Mouse (Mus musculus): ENCODE results near the gene Tmem39b.
A peak's percentile ranks its signal among the peaks of the same experiment; 100 is the strongest.

The Tmem39b gene

DNA sequence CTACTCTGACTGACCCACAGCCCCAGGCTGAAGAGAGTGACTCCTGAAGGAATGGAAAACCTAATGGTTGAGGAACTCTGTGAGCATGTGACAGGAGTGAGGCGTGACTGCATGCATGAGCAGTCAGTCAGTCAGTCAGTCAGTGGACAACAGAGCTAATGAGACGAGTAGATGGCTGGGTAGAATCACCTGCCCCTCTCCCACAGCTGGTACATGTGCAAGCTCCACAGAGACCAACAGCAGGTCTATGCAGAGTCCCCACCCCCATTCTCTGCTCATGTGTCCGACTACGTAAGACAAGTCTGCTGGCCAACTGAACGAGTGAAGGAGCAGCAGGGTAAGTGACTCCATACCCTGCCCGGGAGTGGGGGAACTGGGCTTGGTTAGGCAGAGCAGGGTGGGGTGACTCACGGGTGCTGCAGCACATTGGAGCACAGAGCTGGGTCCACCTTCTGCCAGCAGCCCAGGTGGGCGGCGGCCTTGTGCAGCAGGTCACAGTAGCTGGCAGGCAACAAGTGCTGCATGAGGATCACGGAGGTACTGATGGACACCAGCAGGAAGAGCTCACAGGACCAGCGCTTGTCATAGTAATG lies 12.6 kb downstream of the Tmem39b start:
- no peak for DNase-seq (ENCODE audit: low spot score)

DNA sequence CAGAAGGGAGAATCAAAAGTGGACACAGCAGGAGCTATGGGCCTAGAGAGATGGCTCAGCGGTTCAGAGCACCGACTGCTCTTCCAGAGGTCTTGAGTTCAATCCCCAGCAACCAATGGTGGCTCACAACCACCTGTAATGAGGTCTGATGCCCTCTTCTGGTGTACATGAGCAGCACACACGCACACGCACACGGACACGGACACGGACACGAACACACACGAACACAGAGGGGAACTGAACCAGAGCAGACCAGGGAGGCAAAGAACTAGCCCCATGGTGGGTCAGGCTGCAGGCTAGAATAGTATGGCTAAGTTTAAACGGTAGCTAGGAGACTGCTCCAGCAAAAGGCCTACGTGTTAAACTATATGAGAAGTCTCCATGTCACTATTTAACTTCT lies 14.8 kb downstream of the Tmem39b start:
- no peak for DNase-seq (ENCODE audit: low spot score)

DNA sequence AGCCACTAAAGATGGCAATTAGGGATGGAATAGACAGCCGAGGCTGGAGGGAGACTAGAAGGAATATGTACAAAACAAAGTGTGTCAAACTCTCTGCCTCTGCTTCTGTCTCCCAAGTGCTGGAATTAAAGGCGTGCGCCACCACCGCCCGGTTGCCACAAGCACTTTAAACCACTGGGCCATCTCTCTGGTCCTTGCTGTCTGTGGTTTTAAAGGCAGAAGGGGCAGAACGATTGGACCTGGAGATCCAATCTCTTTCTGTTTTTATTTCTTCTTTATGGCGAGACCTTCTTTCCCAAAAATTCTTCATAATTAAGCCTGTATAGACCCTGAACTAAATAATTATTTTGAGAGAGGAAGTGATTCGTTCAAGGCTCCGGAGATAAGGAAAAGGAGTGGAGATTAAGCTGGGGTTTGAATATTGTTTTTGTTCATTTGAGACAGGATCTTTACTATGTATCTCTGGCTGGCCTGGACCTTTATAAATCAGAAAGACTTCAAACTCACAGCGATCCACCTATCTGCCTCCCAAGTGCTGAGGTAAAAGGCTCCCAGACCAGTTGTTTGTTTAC lies 23.7 kb downstream of the Tmem39b start:
- DNase-seq (ENCODE audit: low spot score), result no peak

DNA sequence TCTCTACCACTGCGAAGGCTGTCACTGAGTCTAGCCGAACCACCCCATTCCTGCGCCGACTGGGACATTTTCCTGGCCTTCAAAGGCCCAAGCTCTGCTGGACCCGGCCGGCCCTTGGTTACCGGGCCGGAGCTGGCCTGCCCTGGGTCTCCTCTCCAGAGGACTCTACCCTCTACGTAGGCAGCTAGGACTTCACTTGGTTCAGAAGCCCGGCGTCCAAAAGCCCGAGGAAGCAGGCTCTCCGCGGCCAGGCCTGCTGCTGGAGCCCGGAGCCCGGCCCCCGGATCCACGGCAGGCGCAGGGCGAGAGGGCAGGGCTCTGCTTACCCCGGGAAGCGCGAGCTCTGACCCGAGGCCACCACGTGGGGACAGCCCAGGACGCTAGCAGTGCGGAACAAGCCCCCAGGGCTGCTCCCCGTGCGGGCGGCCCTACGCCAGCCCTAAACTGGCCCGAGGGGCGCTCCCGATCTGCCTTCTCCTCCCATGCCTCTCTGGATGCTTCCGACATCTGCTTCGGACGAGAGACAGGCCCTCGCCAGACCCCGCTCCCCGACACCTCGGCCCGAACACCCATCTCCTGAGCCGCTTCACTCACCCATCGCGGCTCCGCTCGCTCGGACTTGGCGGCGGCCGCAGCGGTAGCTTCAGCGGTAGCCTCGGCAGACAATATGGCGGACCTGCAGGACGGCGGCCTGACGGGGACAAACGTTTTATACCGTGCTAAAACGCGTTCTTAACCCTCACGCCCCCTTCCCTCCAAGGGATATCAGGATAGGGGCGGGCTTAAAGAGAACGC lies 24.4 kb downstream of the Tmem39b start, which contains the start of gene Kpna6:
Kpna6 (minus strand) TSS at position 685 of the 795 bp plus-strand sequence.
- DNase-seq (ENCODE audit: low spot score), result peak; percentile 89

DNA sequence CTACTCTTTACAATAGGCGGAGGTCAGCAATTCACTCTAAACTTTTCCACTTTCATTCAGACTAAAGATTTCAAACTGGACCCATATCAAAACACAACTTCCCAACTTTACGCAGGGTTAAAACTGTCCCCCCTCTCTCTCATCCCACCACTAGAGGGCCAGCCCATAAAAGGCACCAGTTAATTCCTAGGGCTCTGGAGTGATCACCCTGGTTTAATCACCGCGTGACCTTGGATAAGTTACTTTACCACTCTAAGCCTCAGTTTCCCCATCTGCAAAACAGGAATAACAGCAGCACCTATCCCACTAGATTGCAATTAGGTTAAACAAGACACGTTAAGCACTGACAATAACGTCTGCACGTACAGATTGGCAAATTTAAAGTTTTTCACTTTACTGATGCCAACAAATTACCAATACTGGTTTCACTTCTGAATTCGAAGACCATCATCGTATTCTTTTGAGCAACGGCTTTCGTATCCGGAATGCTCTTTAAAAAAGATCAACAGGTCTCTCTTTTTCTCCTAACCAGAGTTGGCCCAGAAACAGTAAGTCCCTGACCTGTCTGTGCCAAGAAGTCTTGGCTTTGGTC lies 25.1 kb downstream of the Tmem39b start:
- DNase-seq (ENCODE audit: low spot score), result peak; percentile 57

DNA sequence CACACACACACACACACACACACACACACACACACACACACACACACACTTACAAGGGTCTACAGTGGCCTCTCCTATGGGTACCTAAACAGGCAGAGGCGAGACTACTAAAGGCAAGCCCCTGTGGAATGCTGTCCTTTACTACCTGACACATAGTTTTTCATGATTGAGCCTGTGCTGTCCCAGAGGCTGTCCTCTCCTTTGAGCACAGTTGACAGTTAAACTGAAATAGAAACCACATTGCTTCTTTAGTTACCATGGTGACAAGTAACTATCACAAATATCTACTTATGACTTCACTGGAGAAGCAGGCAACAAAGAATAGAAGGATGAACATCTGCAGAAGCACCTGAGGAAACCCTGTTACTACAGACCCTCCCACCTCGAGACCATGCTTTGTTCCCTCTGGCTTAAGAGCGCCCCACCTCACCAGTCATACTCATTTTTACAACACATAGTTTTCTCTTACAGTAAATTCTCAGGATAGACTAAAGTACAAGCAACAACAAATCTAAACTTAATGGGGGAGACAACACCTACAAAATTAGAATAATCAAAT lies 34.3 kb downstream of the Tmem39b start:
- no peak for DNase-seq (ENCODE audit: low spot score)

DNA sequence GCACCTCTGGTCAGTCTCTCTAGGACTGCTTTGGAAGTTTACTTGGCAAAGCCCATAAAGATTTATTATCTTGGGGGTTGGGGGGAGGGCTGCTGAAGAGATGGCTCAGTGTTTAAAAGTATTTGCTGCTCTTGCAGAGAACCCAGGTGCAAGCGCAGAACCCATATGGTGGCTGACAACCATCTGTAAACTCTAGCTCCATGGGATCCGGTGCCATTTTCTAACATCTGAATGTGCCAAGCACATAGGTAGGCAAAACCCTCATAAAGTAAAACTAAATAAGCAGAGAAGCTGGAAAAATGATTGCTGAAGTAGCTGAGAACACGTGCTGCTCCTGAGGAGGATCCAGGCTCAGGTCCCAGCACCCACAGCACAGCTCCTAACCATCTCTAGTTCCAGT lies 35.1 kb downstream of the Tmem39b start:
- no peak for DNase-seq (ENCODE audit: low spot score)

DNA sequence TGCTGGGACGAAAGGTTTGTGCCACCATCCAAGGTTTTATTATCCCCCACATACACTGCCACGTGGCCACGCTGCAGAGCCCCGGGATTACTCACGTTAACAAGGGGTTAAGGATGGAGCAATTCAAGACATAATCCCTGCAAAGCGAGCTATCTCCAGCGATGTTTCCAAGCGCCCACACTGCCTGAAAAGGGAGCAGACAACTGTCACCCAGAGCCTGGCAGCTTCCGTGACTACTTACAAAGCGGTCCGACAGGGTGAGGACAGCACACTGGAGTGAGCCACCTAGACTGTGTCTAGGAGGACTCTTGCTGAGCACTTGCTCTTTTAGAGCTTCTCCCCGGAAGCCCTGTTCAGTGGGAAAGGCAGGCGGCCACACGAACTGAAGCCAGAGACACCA lies 41.9 kb downstream of the Tmem39b start:
- no peak for DNase-seq (ENCODE audit: low spot score)

DNA sequence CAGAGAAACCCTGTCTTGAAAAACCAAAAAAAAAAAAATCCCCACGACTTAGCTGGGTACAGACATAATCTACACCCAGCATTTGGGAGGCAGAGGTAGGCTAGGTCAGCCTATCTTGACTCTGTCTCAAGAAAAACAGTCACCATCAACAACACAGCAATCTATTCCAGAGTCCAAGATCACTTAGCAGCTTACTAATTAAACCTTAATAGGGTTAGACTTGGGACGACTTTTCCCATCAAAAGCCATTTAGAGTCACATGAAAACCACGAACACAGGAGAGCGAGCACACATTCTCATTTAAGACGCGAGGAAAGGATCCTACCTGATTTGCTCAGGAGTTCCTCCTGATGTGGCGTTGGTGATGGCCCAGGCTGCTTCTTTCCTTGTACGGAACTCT lies 46.3 kb downstream of the Tmem39b start:
- no peak for DNase-seq (ENCODE audit: low spot score)

DNA sequence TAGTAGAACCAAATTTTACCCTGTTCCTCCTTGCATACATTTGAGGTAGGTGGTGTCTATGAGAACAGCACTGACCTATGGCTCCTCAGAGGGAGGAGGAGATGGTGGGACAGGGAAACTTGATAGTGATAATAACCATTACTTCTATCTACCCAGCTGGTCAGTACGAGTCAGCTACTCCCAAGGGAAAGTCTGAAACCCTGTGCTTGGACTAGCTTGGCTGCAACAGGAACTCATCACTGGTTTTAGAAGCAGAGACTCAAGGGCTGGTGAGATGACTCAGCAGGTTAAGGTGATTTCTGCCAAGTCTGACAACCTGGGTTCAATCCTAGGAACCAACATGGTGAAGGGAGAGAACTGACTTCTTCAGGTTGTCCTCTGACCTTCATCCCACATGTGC lies 48.0 kb downstream of the Tmem39b start:
- DNase-seq (ENCODE audit: low spot score), result no peak

DNA sequence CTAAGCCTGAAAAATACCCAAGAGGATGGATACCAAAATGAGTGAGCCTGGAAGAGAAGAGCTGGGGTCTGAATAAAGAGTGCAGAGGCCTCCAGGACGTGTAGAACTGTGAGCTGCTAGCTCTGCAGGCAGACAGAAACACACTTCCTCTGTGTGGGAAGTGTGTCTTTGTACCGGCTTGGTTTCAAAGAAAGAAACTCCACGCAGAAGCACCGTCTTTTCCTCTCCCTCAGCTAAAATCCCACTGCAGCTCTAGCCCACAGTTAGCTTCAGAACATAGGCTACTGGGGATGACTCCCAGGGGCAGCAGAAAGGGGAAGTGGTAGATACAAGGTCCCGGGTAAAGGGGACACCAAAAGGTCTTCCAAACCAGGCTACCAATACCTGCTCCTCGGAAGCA lies 51.4 kb downstream of the Tmem39b start:
- no peak for DNase-seq (ENCODE audit: low spot score)

DNA sequence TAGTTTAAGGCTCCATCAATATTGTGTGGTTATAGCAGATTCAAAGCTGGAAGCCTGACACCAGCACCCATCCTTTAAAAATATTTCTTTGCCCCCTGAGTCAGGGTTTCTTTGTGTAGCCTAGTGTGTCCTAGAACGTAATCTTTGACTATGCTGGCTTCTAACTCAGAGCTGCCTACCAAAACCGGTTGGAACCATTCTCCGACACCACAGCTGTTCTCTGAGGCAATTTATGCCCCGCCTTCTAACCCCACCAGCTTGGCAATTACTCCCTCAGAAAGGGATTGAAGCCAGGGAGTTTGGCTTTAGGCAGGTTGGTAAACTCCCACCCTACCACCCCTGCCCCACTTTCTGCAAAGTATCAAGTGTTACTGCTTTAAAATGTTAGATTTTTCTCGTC lies 54.9 kb downstream of the Tmem39b start:
- DNase-seq (ENCODE audit: low spot score), result no peak

DNA sequence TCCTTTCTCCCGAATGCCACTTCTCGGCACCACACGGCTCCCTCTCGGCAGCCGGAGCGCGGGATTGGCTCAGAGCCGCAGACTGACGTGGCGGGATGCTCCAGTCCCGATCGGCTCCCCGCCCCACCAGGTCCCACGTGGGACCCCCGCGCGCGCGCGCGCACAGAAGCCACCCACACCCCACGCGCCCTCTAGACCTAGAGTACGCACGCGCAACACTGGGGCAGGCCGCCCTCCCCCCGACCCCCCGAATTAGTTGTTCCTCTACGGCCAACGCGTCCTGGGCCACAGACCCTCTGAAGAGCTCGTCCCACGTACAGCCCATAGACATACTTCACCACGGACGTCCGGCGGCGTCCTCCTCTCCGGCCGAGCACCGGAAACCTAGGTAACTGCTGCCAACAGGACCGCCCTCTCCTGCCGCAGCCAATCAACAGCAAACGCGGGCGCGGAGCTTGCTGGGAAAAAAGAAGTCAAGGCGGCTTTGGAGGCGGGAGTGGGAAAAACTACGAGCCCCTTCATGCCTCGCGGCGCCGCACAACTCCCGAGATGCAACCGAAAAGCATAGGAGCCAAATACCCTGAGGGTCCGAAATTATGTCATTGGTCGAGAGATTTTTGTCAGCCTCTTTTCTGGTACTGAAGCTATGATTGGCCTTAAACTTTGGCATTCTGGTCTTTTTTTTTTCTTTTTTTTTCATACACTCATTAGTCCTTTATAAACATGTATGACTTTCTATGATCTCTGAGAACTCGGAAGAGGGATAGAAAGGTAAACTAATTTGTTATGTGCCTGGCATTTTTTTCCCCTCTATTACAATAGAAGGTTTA lies 55.8 kb downstream of the Tmem39b start, which contains the start of gene Txlna:
Txlna (minus strand) TSS at position 428 of the 830 bp plus-strand sequence.
- DNase-seq (ENCODE audit: low spot score), result peak; percentile 97

DNA sequence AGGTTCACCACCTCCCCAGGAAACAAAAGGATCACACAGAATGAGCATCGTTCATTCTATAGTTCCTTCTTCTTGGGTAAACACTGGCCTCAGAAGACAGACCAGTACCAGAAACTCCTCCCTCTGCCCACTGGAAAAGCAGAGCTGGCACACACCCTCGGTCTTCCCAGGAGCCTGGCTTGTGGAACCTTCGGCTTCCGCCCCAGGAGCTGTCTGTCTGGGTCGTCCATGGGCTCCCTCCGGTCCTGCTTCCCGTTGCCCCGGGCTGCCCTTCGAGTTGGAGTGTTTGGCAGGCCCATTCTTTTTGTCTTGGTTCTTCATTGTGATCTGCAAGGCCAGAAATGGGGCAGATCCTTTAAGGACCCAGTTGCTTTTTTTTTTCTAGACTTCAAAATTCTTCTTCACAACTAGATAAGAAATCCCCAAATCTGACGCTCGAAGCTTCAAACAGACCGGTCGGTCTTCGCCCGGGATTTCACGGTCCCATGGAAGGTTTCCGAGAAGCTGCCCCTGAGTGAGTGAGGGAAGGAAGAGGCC lies 56.5 kb downstream of the Tmem39b start:
- peak; percentile 54 for DNase-seq (ENCODE audit: low spot score)

DNA sequence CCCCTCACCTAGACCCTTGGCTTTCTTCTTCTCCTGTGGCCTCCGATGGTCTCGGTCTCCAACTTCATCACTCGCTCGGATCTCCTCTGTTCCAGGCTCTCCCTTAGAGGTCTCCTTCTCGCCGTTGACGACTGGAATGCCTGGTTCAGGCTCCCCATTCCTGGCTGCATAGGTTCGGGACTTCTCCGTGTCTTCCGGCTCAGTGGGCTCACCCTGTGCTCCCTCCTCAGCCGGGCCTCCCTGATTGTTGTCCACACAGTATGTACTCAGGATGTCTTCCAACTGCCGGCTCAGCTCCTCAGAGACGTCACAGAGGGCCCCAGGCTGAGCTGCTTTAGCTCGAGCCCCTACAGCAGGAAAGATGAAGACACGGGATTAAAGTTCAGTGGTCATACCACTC lies 57.4 kb downstream of the Tmem39b start:
- no peak for DNase-seq (ENCODE audit: low spot score)

DNA sequence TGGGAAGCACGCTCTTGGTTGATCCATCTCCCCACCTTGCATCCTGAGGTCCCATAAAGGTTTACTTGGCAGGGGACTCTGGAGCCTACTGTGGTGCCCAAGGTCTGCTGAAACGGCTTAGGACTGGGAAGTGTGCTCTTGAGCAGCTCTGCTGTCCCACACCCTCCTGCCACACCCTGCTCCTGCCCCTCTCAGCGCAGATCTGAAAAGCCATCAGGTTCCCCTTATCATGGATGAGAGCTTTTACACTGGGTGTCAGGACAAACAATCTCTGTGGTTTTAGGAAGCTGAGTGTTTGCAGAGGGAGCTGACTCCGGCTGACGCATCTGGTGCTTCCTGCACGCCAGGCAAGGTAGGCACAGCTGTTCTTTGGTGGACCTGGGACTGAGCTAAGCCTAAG lies 62.8 kb downstream of the Tmem39b start:
- no peak for DNase-seq (ENCODE audit: low spot score)

DNA sequence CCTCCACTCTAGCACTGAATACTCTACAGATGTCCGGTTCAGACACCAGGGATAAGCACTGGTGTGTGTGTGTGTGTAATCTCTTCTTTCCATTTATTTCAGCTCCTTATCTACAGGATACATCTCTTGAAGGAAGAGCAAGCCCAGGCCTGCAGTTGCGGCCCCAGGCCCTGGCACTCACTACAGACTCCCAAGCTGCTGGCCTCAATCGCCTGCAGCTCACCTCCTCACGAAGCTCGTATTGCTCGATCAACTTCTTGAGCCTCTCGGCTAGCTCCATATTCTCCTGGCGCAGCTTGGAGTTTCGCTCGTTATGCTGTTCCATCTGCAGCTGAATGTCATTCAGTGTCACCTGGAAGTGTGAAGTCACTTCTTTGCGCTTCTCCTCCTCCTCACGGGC lies 64.8 kb downstream of the Tmem39b start:
- DNase-seq (ENCODE audit: low spot score), result no peak

DNA sequence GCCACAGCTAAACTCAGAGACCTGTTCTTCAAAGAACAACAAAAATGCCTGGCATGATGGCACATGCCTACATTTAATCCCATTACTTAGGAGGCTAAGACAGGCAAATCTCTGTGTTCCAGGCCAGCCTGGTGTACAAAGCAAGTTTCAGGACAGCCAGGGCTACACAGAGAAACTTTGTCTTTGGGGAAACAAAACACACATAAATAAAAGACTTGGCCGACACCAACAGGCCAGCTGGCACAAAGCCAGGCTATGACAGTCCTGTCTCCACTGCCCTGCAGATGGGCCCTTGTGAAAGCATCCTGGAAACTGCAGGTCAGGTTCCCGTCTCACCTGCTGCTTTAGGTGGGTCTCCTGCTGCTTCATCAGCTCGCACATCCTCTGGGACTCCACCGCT lies 65.7 kb downstream of the Tmem39b start:
- no peak for DNase-seq (ENCODE audit: low spot score)
